Mouse (Mus musculus): ENCODE measurements around the gene Lsm4. TPM values are rescaled to one million over a fixed set of nuclear protein-coding genes. Genes with fewer than 3 reads are reported as not detected.

Lsm4 gene
- polyA plus RNA-seq, 1 experiment from 2014 or later, result 220 TPM

Other genes starting within 250 kb of the Lsm4 start
- 23.9 and 30.7 TPM in 2 replicates for gene Crtc1, start 233.7 kb upstream of the Lsm4 start, polyA plus RNA-seq (2014; fragmentation: Nextera tagmentation; extraction: Ambion mirVana)
- 19.3 and 19.6 TPM in 2 replicates for gene Klhl26, start 196.3 kb upstream of the Lsm4 start, polyA plus RNA-seq (2014; fragmentation: Nextera tagmentation; extraction: Ambion mirVana)
- 84.4 and 87.4 TPM in 2 replicates for gene Tmem59l, start 185.9 kb upstream of the Lsm4 start, polyA plus RNA-seq (2014; fragmentation: Nextera tagmentation; extraction: Ambion mirVana)
- gene Crlf1, start 180.1 kb upstream of the Lsm4 start, polyA plus RNA-seq (2014; fragmentation: Nextera tagmentation; extraction: Ambion mirVana), result 1.7 and 3.2 TPM in 2 replicates
- 174 and 199 TPM in 2 replicates for gene Rex1bd, start 166.5 kb upstream of the Lsm4 start, polyA plus RNA-seq (2014; fragmentation: Nextera tagmentation; extraction: Ambion mirVana)
- 709 and 911 TPM in 2 replicates for gene Uba52, start 162.4 kb upstream of the Lsm4 start, polyA plus RNA-seq (2014; fragmentation: Nextera tagmentation; extraction: Ambion mirVana)
- 363 and 380 TPM in 2 replicates for gene Fkbp8, start 145.5 kb upstream of the Lsm4 start, polyA plus RNA-seq (2014; fragmentation: Nextera tagmentation; extraction: Ambion mirVana)
- gene Kxd1, start 145.3 kb upstream of the Lsm4 start, polyA plus RNA-seq (2014; fragmentation: Nextera tagmentation; extraction: Ambion mirVana), result 49.1 and 57.9 TPM in 2 replicates
- gene Ell, start 133.8 kb upstream of the Lsm4 start, polyA plus RNA-seq (2014; fragmentation: Nextera tagmentation; extraction: Ambion mirVana), result 15.1 TPM in 2 replicates
- 59.0 and 75.1 TPM in 2 replicates for gene Isyna1, start 78.9 kb upstream of the Lsm4 start, polyA plus RNA-seq (2014; fragmentation: Nextera tagmentation; extraction: Ambion mirVana)
- gene Ssbp4, start 64.4 kb upstream of the Lsm4 start, polyA plus RNA-seq (2014; fragmentation: Nextera tagmentation; extraction: Ambion mirVana), result 135 and 147 TPM in 2 replicates
- gene Lrrc25, start 57.1 kb upstream of the Lsm4 start, polyA plus RNA-seq (2014; fragmentation: Nextera tagmentation; extraction: Ambion mirVana), result 0.89 and 1.9 TPM in 2 replicates
- 0.16 and 0.20 TPM in 2 replicates for gene Gdf15, start 40.8 kb upstream of the Lsm4 start, polyA plus RNA-seq (2014; fragmentation: Nextera tagmentation; extraction: Ambion mirVana)
- gene Pgpep1, start 12.9 kb upstream of the Lsm4 start, polyA plus RNA-seq (2014; fragmentation: Nextera tagmentation; extraction: Ambion mirVana), result 85.7 and 101 TPM in 2 replicates
- 87.2 and 94.0 TPM in 2 replicates for gene Jund, start 25.7 kb downstream of the Lsm4 start, polyA plus RNA-seq (2014; fragmentation: Nextera tagmentation; extraction: Ambion mirVana)
- 0.06 and 0.10 TPM in 2 replicates for gene Iqcn, start 30.2 kb downstream of the Lsm4 start, polyA plus RNA-seq (2014; fragmentation: Nextera tagmentation; extraction: Ambion mirVana)
- not detected in 2 replicates for gene Gm3336, start 45.3 kb downstream of the Lsm4 start, polyA plus RNA-seq (2014; fragmentation: Nextera tagmentation; extraction: Ambion mirVana)
- gene Pde4c, start 50.5 kb downstream of the Lsm4 start, polyA plus RNA-seq (2014; fragmentation: Nextera tagmentation; extraction: Ambion mirVana), result not detected in 2 replicates
- 330 and 371 TPM in 2 replicates for gene Rab3a, start 81.4 kb downstream of the Lsm4 start, polyA plus RNA-seq (2014; fragmentation: Nextera tagmentation; extraction: Ambion mirVana)
- gene Mpv17l2, start 87.7 kb downstream of the Lsm4 start, polyA plus RNA-seq (2014; fragmentation: Nextera tagmentation; extraction: Ambion mirVana), result 52.3 and 60.8 TPM in 2 replicates
- gene Pik3r2, start 103.5 kb downstream of the Lsm4 start, polyA plus RNA-seq (2014; fragmentation: Nextera tagmentation; extraction: Ambion mirVana), result 57.9 and 84.9 TPM in 2 replicates
- 15.5 and 18.6 TPM in 2 replicates for gene Mast3, start 131.8 kb downstream of the Lsm4 start, polyA plus RNA-seq (2014; fragmentation: Nextera tagmentation; extraction: Ambion mirVana)
- 0.22 TPM in 1 of 2 replicates, not detected in the other for gene Il12rb1, start 135.2 kb downstream of the Lsm4 start, polyA plus RNA-seq (2014; fragmentation: Nextera tagmentation; extraction: Ambion mirVana)
- gene Arrdc2, start 166.5 kb downstream of the Lsm4 start, polyA plus RNA-seq (2014; fragmentation: Nextera tagmentation; extraction: Ambion mirVana), result 6.8 and 7.4 TPM in 2 replicates
- 7.3 and 11.3 TPM in 2 replicates for gene Kcnn1, start 190.0 kb downstream of the Lsm4 start, polyA plus RNA-seq (2014; fragmentation: Nextera tagmentation; extraction: Ambion mirVana)
- gene Ccdc124, start 200.7 kb downstream of the Lsm4 start, polyA plus RNA-seq (2014; fragmentation: Nextera tagmentation; extraction: Ambion mirVana), result 177 and 182 TPM in 2 replicates
- gene Slc5a5, start 219.5 kb downstream of the Lsm4 start, polyA plus RNA-seq (2014; fragmentation: Nextera tagmentation; extraction: Ambion mirVana), result 0.60 and 0.89 TPM in 2 replicates
- gene Rpl18a, start 224.2 kb downstream of the Lsm4 start, polyA plus RNA-seq (2014; fragmentation: Nextera tagmentation; extraction: Ambion mirVana), result 2,846 and 4,258 TPM in 2 replicates
- 33.9 and 50.8 TPM in 2 replicates for gene Map1s, start 232.7 kb downstream of the Lsm4 start, polyA plus RNA-seq (2014; fragmentation: Nextera tagmentation; extraction: Ambion mirVana)

All from forebrain, embryonic 14.5 days (tissue).